Mouse (Mus musculus): ENCODE measurements around the gene Nrgn. TPM values are rescaled to one million over a fixed set of nuclear protein-coding genes. Genes with fewer than 3 reads are reported as not detected.
A peak's percentile ranks its signal among the peaks of the same experiment; 100 is the strongest.

The Nrgn gene
- total and polyA plus RNA-seq, 3 experiments, result 0.58 to 43.5 TPM; not detected in 1

- Histone ChIP-seq H3K79me2 (ENCODE audit: control insufficient read depth, insufficient read depth, low read length, poor library complexity) (no peaks in the 10 kb centered on the region), H3K4me3 (ENCODE audit: control insufficient read depth in 1 of 2, insufficient read depth in 1 of 2, low read depth in 2 of 2, low read length in 2 of 2) (peak overlapping the region; percentile 54 to 72), H3K27me3 (ENCODE audit: control insufficient read depth in 1 of 2, insufficient read depth in 2 of 2, low read length in 2 of 2) (no peaks in the 10 kb centered on the region), H3K9me3 (replicated peaks; ENCODE audit: insufficient read depth, low read length) (no peaks in the 10 kb centered on the region), H3K9ac (ENCODE audit: control insufficient read depth, low read depth, low read length, poor library complexity, severe bottlenecking) (peak overlapping the region; percentile 67), H3K27ac (ENCODE audit: control insufficient read depth, low read depth, low read length) (peak overlapping the region; percentile 83), H3K4me1 (ENCODE audit: control insufficient read depth in 1 of 2, insufficient read depth in 2 of 2, low read length in 2 of 2) (peaks cover 43 to 52% of the 10 kb centered on the region in 2 experiments), H3K36me3 (ENCODE audit: control insufficient read depth in 1 of 2, insufficient read depth in 2 of 2, low read length in 2 of 2) (peaks cover 0 to 69% of the 10 kb centered on the region in 2 experiments; a peak in 2 of 4 replicates)
- DNase-seq (ENCODE audit: low read depth, low spot score), result peak; percentile 68
- TF ChIP-seq USF2 (IDR thresholded peaks at IDR 0.05; ENCODE audit: borderline replicate concordance in 1 of 2, insufficient read depth in 1 of 2, low read depth in 1 of 2, low read length in 2 of 2), result no peak
- 0 out of 2 replicates have a peak, but pooled peaks have one; percentile 37 for TF ChIP-seq MAZ (IDR thresholded peaks at IDR 0.05; ENCODE audit: low read depth, low read length)
- no peak for TF ChIP-seq ELF1 (IDR thresholded peaks at IDR 0.05; ENCODE audit: low read depth, low read length)
- TF ChIP-seq MAX (IDR thresholded peaks at IDR 0.05; ENCODE audit: low read length), result no peak
- peak; percentile 24; the same call in 1 of the 2 replicates for TF ChIP-seq ETS1 (IDR thresholded peaks at IDR 0.05; ENCODE audit: low read depth, low read length)
- TF ChIP-seq MXI1 (IDR thresholded peaks at IDR 0.05; ENCODE audit: low read depth, low read length), result peak; percentile 76
Observed at GRCm38 (mm10) chr9:37567454-37567853, 14.8 kb upstream of the Nrgn start.

- DNase-seq (ENCODE audit: low read depth, low spot score), result peak; percentile 79
- Histone ChIP-seq H3K4me1 (ENCODE audit: control insufficient read depth in 1 of 2, insufficient read depth in 2 of 2, low read length in 2 of 2) (peaks cover 40 to 47% of the 10 kb centered on the region in 2 experiments), H3K9ac (ENCODE audit: control insufficient read depth, low read depth, low read length, poor library complexity, severe bottlenecking) (peak overlapping the region; percentile 67; the same call in 1 of the 2 replicates), H3K9me3 (replicated peaks; ENCODE audit: insufficient read depth, low read length) (no peaks in the 10 kb centered on the region), H3K79me2 (ENCODE audit: control insufficient read depth, insufficient read depth, low read length, poor library complexity) (no peaks in the 10 kb centered on the region), H3K4me3 (ENCODE audit: control insufficient read depth in 1 of 2, insufficient read depth in 1 of 2, low read depth in 2 of 2, low read length in 2 of 2) (peak overlapping the region in 1 of 2 experiments; percentile 72; a peak in 3 of 4 replicates), H3K27ac (ENCODE audit: control insufficient read depth, low read depth, low read length) (peak overlapping the region; percentile 83), H3K27me3 (ENCODE audit: control insufficient read depth in 1 of 2, insufficient read depth in 2 of 2, low read length in 2 of 2) (no peaks in the 10 kb centered on the region), H3K36me3 (ENCODE audit: control insufficient read depth in 1 of 2, insufficient read depth in 2 of 2, low read length in 2 of 2) (peaks cover 0 to 68% of the 10 kb centered on the region in 2 experiments; a peak in 2 of 4 replicates)
- TF ChIP-seq MAZ (IDR thresholded peaks at IDR 0.05; ENCODE audit: low read depth, low read length) (0 out of 2 replicates have a peak, but pooled peaks have one; percentile 2), MYC (IDR thresholded peaks at IDR 0.05; ENCODE audit: low read depth, low read length) (0 out of 2 replicates have a peak, but pooled peaks have one; percentile 34), ZC3H11A (IDR thresholded peaks at IDR 0.05; ENCODE audit: low read depth, low read length) (no peak), CHD2 (IDR thresholded peaks at IDR 0.05; ENCODE audit: low read length) (no peak), GATA1 (IDR thresholded peaks at IDR 0.05; ENCODE audit: low read depth, low read length) (peak; percentile 93), USF1 (IDR thresholded peaks at IDR 0.05; ENCODE audit: low read depth, low read length) (no peak), POLR2AphosphoS5 (IDR thresholded peaks at IDR 0.05; ENCODE audit: borderline replicate concordance, low read depth, low read length) (no peak), RCOR1 (IDR thresholded peaks at IDR 0.05; ENCODE audit: low read depth, low read length) (peak; percentile 53; the same call in 1 of the 2 replicates), POLR2AphosphoS2 (IDR thresholded peaks at IDR 0.05; ENCODE audit: low read length) (no peak), NRF1 (IDR thresholded peaks at IDR 0.05; ENCODE audit: insufficient read depth, low read depth, low read length, poor library complexity, severe bottlenecking) (no peak), MYB (IDR thresholded peaks at IDR 0.05; ENCODE audit: low read depth, low read length) (peak; percentile 88), ZNF384 (IDR thresholded peaks at IDR 0.05; ENCODE audit: low read depth, low read length) (peak; percentile 88), SMC3 (IDR thresholded peaks at IDR 0.05; ENCODE audit: low read depth, low read length) (no peak), NELFE (IDR thresholded peaks at IDR 0.05; ENCODE audit: low read depth, low read length) (peak; percentile 32; the same call in 1 of the 2 replicates), MAFK (IDR thresholded peaks at IDR 0.05; ENCODE audit: borderline replicate concordance, low read depth, low read length) (no peak), CTCF (IDR thresholded peaks at IDR 0.05 in 2 of 3, conservative IDR thresholded peaks at IDR 0.05 in 1 of 3; ENCODE audit: control insufficient read depth in 1 of 3, insufficient read depth in 1 of 3, low read depth in 2 of 3, low read length in 3 of 3, poor library complexity in 1 of 3, severe bottlenecking in 1 of 3) (no peak), MAX (IDR thresholded peaks at IDR 0.05; ENCODE audit: low read length) (0 out of 2 replicates have a peak, but pooled peaks have one; percentile 34), MEF2A (IDR thresholded peaks at IDR 0.05; ENCODE audit: extremely low read depth, insufficient replicate concordance, low read depth, low read length, poor library complexity, severe bottlenecking) (no peak), ELF1 (IDR thresholded peaks at IDR 0.05; ENCODE audit: low read depth, low read length) (no peak), EP300 (IDR thresholded peaks at IDR 0.05; ENCODE audit: low read depth in 1 of 2, low read length in 2 of 2) (peak; percentile 98), CHD1 (IDR thresholded peaks at IDR 0.05; ENCODE audit: low read depth, low read length) (no peak), E2F4 (IDR thresholded peaks at IDR 0.05; ENCODE audit: borderline replicate concordance, low read depth, low read length) (no peak), USF2 (IDR thresholded peaks at IDR 0.05; ENCODE audit: borderline replicate concordance in 1 of 2, insufficient read depth in 1 of 2, low read depth in 1 of 2, low read length in 2 of 2) (no peak), SIN3A (IDR thresholded peaks at IDR 0.05; ENCODE audit: low read length) (peak; percentile 54), TBP (IDR thresholded peaks at IDR 0.05; ENCODE audit: low read depth, low read length) (peak; percentile 62), KAT2A (conservative IDR thresholded peaks at IDR 0.05; ENCODE audit: low read depth, low read length) (no peak), UBTF (IDR thresholded peaks at IDR 0.05; ENCODE audit: borderline replicate concordance, insufficient read depth, low read depth, low read length) (no peak)
Observed at GRCm38 (mm10) chr9:37567019-37567418, 14.3 kb upstream of the Nrgn start.
